Comparison of ENCODE assay signal across 24 mouse cellular contexts in the genomic region with DNA sequence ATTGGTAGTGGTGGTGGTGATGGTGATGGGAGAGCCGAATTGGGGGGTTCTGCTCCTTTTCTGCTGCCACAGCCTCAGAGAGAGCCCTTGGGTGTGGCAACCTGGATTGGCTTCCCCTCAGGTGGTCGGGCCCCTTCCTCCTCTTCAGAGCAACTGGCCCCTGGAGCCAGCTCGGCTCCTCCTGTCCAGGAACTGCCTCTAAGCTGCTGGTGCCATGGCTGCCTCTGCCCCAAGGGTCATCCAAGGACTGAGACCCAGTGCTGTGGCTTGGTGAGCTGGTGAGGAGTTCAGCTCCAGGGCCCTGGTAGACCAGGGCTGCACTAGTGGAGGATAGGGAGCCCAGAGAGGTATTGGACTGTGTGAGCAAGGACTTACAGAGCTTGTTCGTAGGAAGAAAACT.
"Had no signal": no experiment of that assay in that cellular context is flagged by ENCODE, and none has a peak within 500 bp of the region (broad histone marks: within the 10 kb centered on the region; RNA-seq: fewer than 3 reads in every experiment).

No protein-coding gene starts in this region.

- H3K9me3 ChIP-seq: heart, embryonic 10.5 days; heart, embryonic 13.5 days; heart, embryonic 15.5 days; hindbrain, embryonic 13.5 days; hindbrain, embryonic 15.5 days; kidney, embryonic 15.5 days; limb, embryonic 12.5 days had no signal

- H3K4me1 ChIP-seq: heart, embryonic 10.5 days; heart, embryonic 13.5 days; heart, embryonic 15.5 days; hindbrain, embryonic 13.5 days; hindbrain, embryonic 15.5 days; kidney, embryonic 15.5 days; limb, embryonic 12.5 days; liver, embryonic 12.5 days had no signal

- H3K27ac ChIP-seq: heart, embryonic 10.5 days; heart, embryonic 13.5 days; heart, embryonic 15.5 days; hindbrain, embryonic 13.5 days; hindbrain, embryonic 15.5 days; hindbrain, postnatal 0 days; kidney, embryonic 15.5 days; kidney, postnatal 0 days; limb, embryonic 12.5 days; liver, embryonic 12.5 days had no signal

- H3K4me2 ChIP-seq: heart, embryonic 13.5 days; heart, embryonic 15.5 days; hindbrain, embryonic 13.5 days; hindbrain, embryonic 15.5 days; kidney, embryonic 15.5 days; limb, embryonic 12.5 days; liver, embryonic 12.5 days had no signal

- ATAC-seq: hindbrain, postnatal 0 days; intestine, embryonic 16.5 days; liver, embryonic 12.5 days had no signal

- DNase-seq: gastrocnemius, postnatal 14 days; gastrocnemius, postnatal 36 days; heart, adult 18-20 months; heart, postnatal 14 days; heart, postnatal 36 days; kidney, adult 11 months; kidney, adult 2 months; kidney, adult 9 months; kidney, postnatal 14 days; kidney, postnatal 36 days; layer of hippocampus, adult 9-11 months; layer of hippocampus, postnatal 36 days; left cerebral cortex, postnatal 4 days had no signal

- H3K4me3 ChIP-seq: heart, embryonic 10.5 days; heart, embryonic 13.5 days; heart, embryonic 15.5 days; hindbrain, embryonic 13.5 days; hindbrain, embryonic 15.5 days; kidney, embryonic 15.5 days; limb, embryonic 12.5 days; liver, embryonic 12.5 days had no signal

- H3K9ac ChIP-seq: heart, embryonic 13.5 days; heart, embryonic 15.5 days; hindbrain, embryonic 13.5 days; hindbrain, embryonic 15.5 days; kidney, embryonic 15.5 days; limb, embryonic 12.5 days; liver, embryonic 12.5 days had no signal

- H3K36me3 ChIP-seq: heart, embryonic 10.5 days; heart, embryonic 13.5 days; heart, embryonic 15.5 days; hindbrain, embryonic 13.5 days; hindbrain, embryonic 15.5 days; kidney, embryonic 15.5 days; limb, embryonic 12.5 days; liver, embryonic 12.5 days had no signal

- H3K27me3 ChIP-seq: heart, embryonic 13.5 days; heart, embryonic 15.5 days; hindbrain, embryonic 13.5 days; hindbrain, embryonic 15.5 days; kidney, embryonic 15.5 days; limb, embryonic 12.5 days; liver, embryonic 12.5 days had no signal
